Mouse (Mus musculus) liver, embryonic 14.5 days (tissue): ENCODE results near the gene Sgk1.

Experiments
- CTCF ChIP-seq: IDR thresholded peaks from 2 replicates; pipeline ENCODE4 v1.5.1; 2016; ENCODE audit warnings: antibody characterized with exemption, low read depth, control low read depth
- EP300 ChIP-seq: IDR thresholded peaks from 2 replicates; pipeline ENCODE4 v1.6.1; 2016; ENCODE audit warnings: antibody characterized with exemption, low read depth

DNA sequence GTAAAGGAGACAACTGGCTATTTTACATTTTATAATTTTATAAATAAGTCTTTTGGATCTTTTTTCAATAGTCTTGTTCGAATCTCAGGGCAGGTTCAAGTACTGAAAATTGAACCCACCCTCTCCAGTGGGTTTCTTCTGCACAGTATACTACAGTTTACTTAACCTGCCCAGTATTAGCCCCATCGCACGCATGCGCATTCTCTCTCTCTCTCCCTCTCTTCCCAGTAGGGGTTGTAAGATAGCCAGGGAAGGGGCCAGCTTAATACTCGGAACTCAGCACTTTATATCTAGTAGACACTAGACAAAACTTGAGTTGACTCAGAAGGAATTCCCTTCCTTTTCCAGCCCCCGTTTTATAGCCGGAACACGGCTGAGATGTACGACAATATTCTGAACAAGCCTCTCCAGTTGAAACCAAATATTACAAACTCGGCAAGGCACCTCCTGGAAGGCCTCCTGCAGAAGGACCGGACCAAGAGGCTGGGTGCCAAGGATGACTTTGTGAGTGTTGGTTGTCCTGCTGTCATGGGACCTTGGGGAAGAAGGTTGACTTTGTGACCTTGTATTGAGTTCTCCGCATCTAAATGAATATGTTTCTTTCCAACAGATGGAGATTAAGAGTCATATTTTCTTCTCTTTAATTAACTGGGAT is 115.7 kb downstream of the Sgk1 start:
- TF ChIP-seq CTCF = no peak
- TF ChIP-seq EP300 = no peak
